Mouse (Mus musculus) MEL (cell line): ENCODE measurements at regions not wholly inside any gene's neighbourhood (a gene's known extent, or its start where the extent isn't known, plus 50 kb on each side); places are given as distances from the start of the nearest gene placed in this dataset.

Experiments
- CTCF ChIP-seq, 3 experiments: IDR thresholded peaks in 2 of 3; conservative IDR thresholded peaks in 1 of 3; 2 replicates each; pipeline ENCODE4 v1.5.1; 2011 to 2012; ENCODE audit warnings: low read length in 3 of 3, low read depth in 2 of 3, mild to moderate bottlenecking in 2 of 3, improper control_type of control experiment in 1 of 3, inconsistent platforms in 1 of 3, mixed read lengths in 1 of 3, moderate library complexity in 1 of 3; ENCODE audit not compliant: control insufficient read depth in 1 of 3, insufficient read depth in 1 of 3, poor library complexity in 1 of 3, severe bottlenecking in 1 of 3
- EP300 ChIP-seq, 2 experiments: IDR thresholded peaks; 2 replicates each; pipeline ENCODE4 v1.6.1; 2011; ENCODE audit warnings: improper control_type of control experiment in 2 of 2, low read length in 2 of 2, low read depth in 1 of 2, mild to moderate bottlenecking in 1 of 2
- POLR2A ChIP-seq, 2 experiments: IDR thresholded peaks; 2 replicates each; pipeline ENCODE4 v1.6.1; 2011 to 2012; ENCODE audit warnings: low read length in 2 of 2, mild to moderate bottlenecking in 2 of 2, control low read depth in 1 of 2, improper control_type of control experiment in 1 of 2, low read depth in 1 of 2, moderate library complexity in 1 of 2; ENCODE audit not compliant: control insufficient read depth in 1 of 2, insufficient read depth in 1 of 2, poor library complexity in 1 of 2
- RAD21 ChIP-seq: IDR thresholded peaks from 2 replicates; pipeline ENCODE4 v1.6.1; 2011; ENCODE audit warnings: mild to moderate bottlenecking, low read depth, low read length, improper control_type of control experiment
- SIN3A ChIP-seq: IDR thresholded peaks from 2 replicates; pipeline ENCODE4 v1.6.1; 2012; ENCODE audit warnings: low read length, improper control_type of control experiment, inconsistent platforms
- TBP ChIP-seq: IDR thresholded peaks from 2 replicates; pipeline ENCODE4 v1.8.0; 2011; ENCODE audit warnings: low read depth, low read length, improper control_type of control experiment
- USF1 ChIP-seq: IDR thresholded peaks from 2 replicates; pipeline ENCODE4 v1.6.1; 2014; ENCODE audit warnings: low read depth, mild to moderate bottlenecking, inconsistent platforms, low read length, improper control_type of control experiment, moderate library complexity
- ZC3H11A ChIP-seq: IDR thresholded peaks from 2 replicates; pipeline ENCODE4 v1.6.1; 2012; ENCODE audit warnings: low read depth, mild to moderate bottlenecking, inconsistent platforms, low read length, improper control_type of control experiment

DNA sequence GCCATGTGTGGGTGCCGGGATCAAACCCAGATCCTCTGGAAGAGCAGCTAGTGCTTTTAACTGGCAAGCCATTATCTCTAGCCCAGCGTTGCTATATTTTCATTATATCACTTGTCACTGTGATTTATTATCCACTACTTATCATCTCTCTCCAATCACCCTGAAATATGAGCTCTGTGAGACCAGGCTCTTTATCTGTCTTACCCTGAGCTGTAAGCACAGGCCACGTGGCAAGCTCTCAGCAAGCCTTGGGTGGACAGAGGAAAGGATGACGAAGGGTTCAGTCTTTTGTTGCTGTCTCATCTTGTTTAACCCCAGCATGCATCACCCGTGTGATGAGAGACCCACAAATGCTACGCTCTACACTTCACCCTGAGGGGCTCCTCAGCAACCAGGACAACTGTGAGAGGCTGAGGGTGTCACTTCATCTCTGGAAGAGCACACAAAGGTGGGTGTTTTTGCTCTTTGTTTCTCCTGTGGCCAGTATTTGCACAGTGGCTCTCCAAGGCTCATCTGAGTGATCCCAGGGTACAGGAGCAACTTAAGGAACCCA is 90.9 kb downstream of the Cdc7 start:
- TF ChIP-seq RAD21 = no peak
- TF ChIP-seq CTCF (IDR thresholded peaks at IDR 0.05 in 2 of 3, conservative IDR thresholded peaks at IDR 0.05 in 1 of 3; ENCODE audit: control insufficient read depth in 1 of 3, insufficient read depth in 1 of 3, low read depth in 2 of 3, low read length in 3 of 3, poor library complexity in 1 of 3, severe bottlenecking in 1 of 3) = no peak
- TF ChIP-seq SIN3A = peak; percentile 39; the same call in 1 of the 2 replicates
- no peak for TF ChIP-seq TBP
- peak; percentile 72 for TF ChIP-seq USF1
- no peak for TF ChIP-seq POLR2A (IDR thresholded peaks at IDR 0.05; ENCODE audit: control insufficient read depth in 1 of 2, insufficient read depth in 1 of 2, low read depth in 1 of 2, low read length in 2 of 2, poor library complexity in 1 of 2)
- peak in 1 of 2 experiments; percentile 49; a peak in 2 of 4 replicates for TF ChIP-seq EP300 (IDR thresholded peaks at IDR 0.05; ENCODE audit: low read depth in 1 of 2, low read length in 2 of 2)
- no peak for TF ChIP-seq ZC3H11A
